7 mouse cellular contexts compared by ENCODE assay signal in the genomic region with DNA sequence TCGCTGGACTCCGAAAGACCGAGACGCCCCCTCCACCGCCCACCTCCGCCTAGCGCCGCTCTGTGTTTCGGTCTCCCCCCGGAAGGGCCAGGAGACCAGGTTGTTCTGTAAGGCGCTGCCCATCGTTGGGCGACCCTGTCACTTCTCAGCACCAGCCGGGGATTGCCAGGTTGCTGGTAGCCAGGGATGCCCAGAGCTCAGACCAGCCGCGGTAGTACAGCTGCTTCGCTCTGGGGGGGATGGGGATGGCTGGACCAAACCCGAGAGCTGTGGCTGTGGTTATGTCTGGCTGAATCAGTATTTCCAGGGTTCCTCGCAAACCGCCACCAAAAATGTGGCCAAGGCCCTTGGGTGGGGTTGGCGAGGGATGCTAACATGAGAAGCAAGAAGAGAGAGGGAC. TPM values are rescaled to one million over a fixed set of nuclear protein-coding genes. Genes with fewer than 3 reads are reported as not detected.
DNase-seq lines count a peak whose midpoint lies in the region; ATAC-seq and TF ChIP-seq lines count a peak whose summit lies in the region.

No protein-coding gene starts in this region.

- peak overlapping the region; percentile 98 for H3K4me2 ChIP-seq in forebrain, embryonic 11.5 days (ENCODE audit: low read depth, low read length, severe bottlenecking)
- H3K4me2 ChIP-seq in liver, embryonic 12.5 days, result peak overlapping the region; percentile 96

- H3K36me3 ChIP-seq in spleen, adult 2 months (ENCODE audit: control insufficient read depth, insufficient read depth, low read length), result no peaks in the 10 kb centered on the region
- no peaks in the 10 kb centered on the region for H3K36me3 ChIP-seq in forebrain, embryonic 11.5 days (ENCODE audit: control insufficient read depth, insufficient read depth, low read length)
- no peaks in the 10 kb centered on the region for H3K36me3 ChIP-seq in liver, embryonic 12.5 days

- no peak overlapping the region for H3K27ac ChIP-seq in spleen, adult 2 months (ENCODE audit: insufficient read depth, low read length)
- H3K27ac ChIP-seq in forebrain, embryonic 11.5 days (ENCODE audit: low read depth, low read length), result no peak overlapping the region
- no peak overlapping the region for H3K27ac ChIP-seq in liver, embryonic 12.5 days

- peak overlapping the region; percentile 41 for H3K4me3 ChIP-seq in spleen, adult 2 months (ENCODE audit: extremely low read depth, insufficient read depth, insufficient read length)
- H3K4me3 ChIP-seq in forebrain, embryonic 11.5 days (ENCODE audit: low read depth, low read length), result peak overlapping the region; percentile 46
- H3K4me3 ChIP-seq in liver, embryonic 12.5 days, result peak overlapping the region; percentile 64

- no peak for TF ChIP-seq CTCF in spleen, adult 2 months (IDR thresholded peaks at IDR 0.05; ENCODE audit: extremely low read depth, insufficient read depth, insufficient read length, insufficient replicate concordance)

- no peaks in the 10 kb centered on the region for H3K9me3 ChIP-seq in forebrain, embryonic 11.5 days (ENCODE audit: control insufficient read depth, low read length)
- H3K9me3 ChIP-seq in liver, embryonic 12.5 days (replicated peaks), result no peaks in the 10 kb centered on the region

- peaks cover 10% of the 10 kb centered on the region; the same call in 1 of the 2 replicates for H3K27me3 ChIP-seq in spleen, adult 2 months (ENCODE audit: control insufficient read depth, insufficient read depth, low read length)
- peaks cover 17% of the 10 kb centered on the region for H3K27me3 ChIP-seq in forebrain, embryonic 11.5 days (ENCODE audit: control insufficient read depth, insufficient read depth, low read length)
- H3K27me3 ChIP-seq in liver, embryonic 12.5 days (replicated peaks), result peaks cover 85% of the 10 kb centered on the region

- TF ChIP-seq POLR2A in spleen, adult 2 months (IDR thresholded peaks at IDR 0.05; ENCODE audit: low read depth, low read length), result no peak

- peaks cover 12% of the 10 kb centered on the region for H3K4me1 ChIP-seq in spleen, adult 2 months (ENCODE audit: control insufficient read depth, insufficient read depth, insufficient read length)
- H3K4me1 ChIP-seq in forebrain, embryonic 11.5 days (replicated peaks; ENCODE audit: control insufficient read depth, insufficient read depth, low read length), result peaks cover 12% of the 10 kb centered on the region; the same call in 1 of the 2 replicates
- H3K4me1 ChIP-seq in liver, embryonic 12.5 days, result peaks cover 37% of the 10 kb centered on the region

- 2% methylated on average over 21 of the region's 21 CpGs for WGBS in spleen, adult 2 months
- 1% methylated on average over 21 of the region's 21 CpGs for WGBS in forebrain, embryonic 11.5 days
- 1% methylated on average over 21 of the region's 21 CpGs for WGBS in liver, embryonic 12.5 days (ENCODE audit: insufficient replicate concordance)

- ATAC-seq in forebrain, embryonic 11.5 days (replicated peaks; ENCODE audit: low FRiP score), result no peak; the same call in 1 of the 2 replicates
- ATAC-seq in liver, embryonic 12.5 days, result no peak
- no peak for ATAC-seq in inflammation-experienced regulatory T-cells, adult 6 months

- no peak for DNase-seq in spleen, adult 2 months (ENCODE audit: low read depth in 1 of 2, low spot score in 2 of 2)
- DNase-seq in spleen, adult 18-20 months, result no peak
- no peak for DNase-seq in forebrain, embryonic 11.5 days (ENCODE audit: low spot score)
- DNase-seq in right cerebral cortex, postnatal 4 days, result no peak
- DNase-seq in thymus, postnatal 4 days, result no peak

- H3K9ac ChIP-seq in forebrain, embryonic 11.5 days (ENCODE audit: low read length), result peak overlapping the region; percentile 55
- H3K9ac ChIP-seq in liver, embryonic 12.5 days, result peak overlapping the region; percentile 55

RNA-seq across cellular contexts. Expression of a gene that starts 0.5 kb away (rescaled TPM):
- 6.9 and 7.7 TPM in 2 replicates for polyA plus RNA-seq in spleen, adult 2 months (2012; rRNA removed)
- polyA plus RNA-seq in forebrain, embryonic 11.5 days (2014; fragmentation: Nextera tagmentation; extraction: Ambion mirVana), result 5.2 and 5.3 TPM in 2 replicates
- polyA plus RNA-seq in liver, embryonic 12.5 days (2016; fragmentation: Nextera tagmentation; extraction: Ambion mirVana), result 3.2 and 3.5 TPM in 2 replicates
- 1 to 10 TPM in 2 of 3 experiments, under 1 TPM in 1; 0.90 to 1.9 (median 1.1) TPM for polyA plus RNA-seq in inflammation-experienced regulatory T-cells, adult 6 months (2017; shearing (Covaris generic))
